Mouse (Mus musculus) midbrain, embryonic 16.5 days (tissue): ENCODE measurements at regions not wholly inside any gene's neighbourhood (a gene's known extent, or its start where the extent isn't known, plus 50 kb on each side); places are given as distances from the start of the nearest gene placed in this dataset.

Source experiments
- ATAC-seq: fragments of 200-750 bp; cut with Nextera tagmentation; 2 replicates; pipeline ENCODE4 v1.8.0; 2017; ENCODE audit warnings: moderate TSS enrichment
- H3K27ac ChIP-seq: fragments of 300-500 bp; sonication (generic); 2 replicates; pipeline ENCODE4 v1.5.1; 2014; ENCODE audit warnings: mild to moderate bottlenecking, low read length, mixed read lengths
- H3K27me3 ChIP-seq: fragments of 300-500 bp; sonication (generic); 2 replicates; pipeline ENCODE4 v1.6.1; 2014; ENCODE audit warnings: low read depth, low read length, mixed read lengths; ENCODE audit not compliant: control insufficient read depth, insufficient read depth
- H3K36me3 ChIP-seq: fragments of 300-500 bp; sonication (generic); 2 replicates; pipeline ENCODE4 v1.6.1; 2014; ENCODE audit warnings: mild to moderate bottlenecking, low read length, moderate library complexity, mixed read lengths; ENCODE audit not compliant: control insufficient read depth, insufficient read depth
- H3K4me1 ChIP-seq: fragments of 300-500 bp; sonication (generic); 2 replicates; pipeline ENCODE4 v1.6.1; 2014; ENCODE audit warnings: mild to moderate bottlenecking, low read length, mixed read lengths; ENCODE audit not compliant: control insufficient read depth, insufficient read depth
- H3K4me2 ChIP-seq: fragments of 300-500 bp; sonication (generic); 2 replicates; pipeline ENCODE4 v1.6.1; 2014; ENCODE audit warnings: mild to moderate bottlenecking, low read length, mixed read lengths
- H3K4me3 ChIP-seq: fragments of 300-500 bp; sonication (generic); 2 replicates; pipeline ENCODE4 v1.5.1; 2014; ENCODE audit warnings: low read depth, mild to moderate bottlenecking, low read length, moderate library complexity, mixed read lengths
- H3K9ac ChIP-seq: fragments of 300-500 bp; sonication (generic); 2 replicates; pipeline ENCODE4 v1.6.1; 2014; ENCODE audit warnings: low read depth, low read length, mixed read lengths
- H3K9me3 ChIP-seq: fragments of 300-500 bp; sonication (generic); replicated peaks from 2 replicates; pipeline ENCODE4 v1.6.1; 2014; ENCODE audit warnings: mild to moderate bottlenecking, low read length, mixed read lengths; ENCODE audit not compliant: control insufficient read depth, poor library complexity, severe bottlenecking
- WGBS: fragments of 180-500 bp; shearing (Covaris S2); extraction: QIAGEN DNeasy Blood & Tissue Kit; methylation state at CpG from one replicate; pipeline ENCODE4 v1.1.7; 2014; 5-methylcytosine and 5-hydroxymethylcytosine counted together

- no peaks in the 10 kb centered on the region for H3K36me3 ChIP-seq
- no peaks in the 10 kb centered on the region for H3K4me1 ChIP-seq
- no peak for ATAC-seq
- H3K9ac ChIP-seq = no peak overlapping the region
- H3K4me3 ChIP-seq = no peak overlapping the region
- no peaks in the 10 kb centered on the region for H3K9me3 ChIP-seq
- no peak overlapping the region for H3K27ac ChIP-seq
- no peaks in the 10 kb centered on the region for H3K27me3 ChIP-seq
- H3K4me2 ChIP-seq = no peak overlapping the region
- 37% methylated on average over 3 of the region's 3 CpGs for WGBS
These were observed 249.3 kb upstream of the Thrb start for GRCm38 (mm10) chr14:17410752-17411151.

GRCm38 (mm10) chr14:17411299-17411698 lies 248.8 kb upstream of the Thrb start:
- H3K27ac ChIP-seq = no peak overlapping the region
- no peaks in the 10 kb centered on the region for H3K9me3 ChIP-seq
- WGBS = 66% methylated on average over 1 of the region's 1 CpGs
- H3K27me3 ChIP-seq = no peaks in the 10 kb centered on the region
- H3K36me3 ChIP-seq = no peaks in the 10 kb centered on the region
- H3K9ac ChIP-seq = no peak overlapping the region
- H3K4me3 ChIP-seq = no peak overlapping the region
- H3K4me2 ChIP-seq = no peak overlapping the region
- no peak for ATAC-seq
- no peaks in the 10 kb centered on the region for H3K4me1 ChIP-seq

- Histone ChIP-seq H3K4me1 (no peaks in the 10 kb centered on the region), H3K4me2 (no peak overlapping the region), H3K27me3 (no peaks in the 10 kb centered on the region), H3K4me3 (no peak overlapping the region), H3K9ac (no peak overlapping the region), H3K27ac (no peak overlapping the region), H3K36me3 (no peaks in the 10 kb centered on the region), H3K9me3 (no peaks in the 10 kb centered on the region)
- no peak for ATAC-seq
- WGBS = 88% methylated on average over 6 of the region's 6 CpGs
These were observed 245.7 kb upstream of the Thrb start for GRCm38 (mm10) chr14:17414246-17414888.

GRCm38 (mm10) chr14:17427751-17428150 lies 232.3 kb upstream of the Thrb start:
- WGBS = 81% methylated on average over 1 of the region's 1 CpGs
- Histone ChIP-seq H3K9me3 (no peaks in the 10 kb centered on the region), H3K4me1 (no peaks in the 10 kb centered on the region), H3K27me3 (no peaks in the 10 kb centered on the region), H3K36me3 (no peaks in the 10 kb centered on the region), H3K27ac (no peak overlapping the region), H3K9ac (no peak overlapping the region), H3K4me2 (no peak overlapping the region), H3K4me3 (no peak overlapping the region)
- no peak for ATAC-seq

GRCm38 (mm10) chr14:17429157-17429556 lies 230.9 kb upstream of the Thrb start:
- 80% methylated on average over 3 of the region's 3 CpGs for WGBS
- Histone ChIP-seq H3K4me2 (no peak overlapping the region), H3K4me3 (no peak overlapping the region), H3K27me3 (no peaks in the 10 kb centered on the region), H3K9me3 (no peaks in the 10 kb centered on the region), H3K9ac (no peak overlapping the region), H3K27ac (no peak overlapping the region), H3K4me1 (no peaks in the 10 kb centered on the region), H3K36me3 (no peaks in the 10 kb centered on the region)
- no peak for ATAC-seq

GRCm38 (mm10) chr14:17433346-17433745 lies 226.7 kb upstream of the Thrb start:
- ATAC-seq = no peak
- Histone ChIP-seq H3K9ac (no peak overlapping the region), H3K4me1 (no peaks in the 10 kb centered on the region), H3K36me3 (no peaks in the 10 kb centered on the region), H3K27me3 (no peaks in the 10 kb centered on the region), H3K4me2 (no peak overlapping the region), H3K9me3 (no peaks in the 10 kb centered on the region), H3K4me3 (no peak overlapping the region), H3K27ac (no peak overlapping the region)
- 85% methylated on average over 1 of the region's 1 CpGs for WGBS

- H3K27ac ChIP-seq = no peak overlapping the region
- H3K4me2 ChIP-seq = no peak overlapping the region
- 38% methylated on average over 2 of the region's 2 CpGs for WGBS
- H3K36me3 ChIP-seq = no peaks in the 10 kb centered on the region
- H3K4me3 ChIP-seq = no peak overlapping the region
- H3K9ac ChIP-seq = no peak overlapping the region
- no peaks in the 10 kb centered on the region for H3K27me3 ChIP-seq
- no peaks in the 10 kb centered on the region for H3K9me3 ChIP-seq
- H3K4me1 ChIP-seq = no peaks in the 10 kb centered on the region
- no peak for ATAC-seq
These were observed 202.1 kb upstream of the Thrb start for GRCm38 (mm10) chr14:17457946-17458345.

GRCm38 (mm10) chr14:17478963-17479362 lies 181.1 kb upstream of the Thrb start:
- H3K9ac ChIP-seq = no peak overlapping the region
- ATAC-seq = no peak
- no peaks in the 10 kb centered on the region for H3K36me3 ChIP-seq
- no peak overlapping the region for H3K27ac ChIP-seq
- WGBS = 94% methylated on average over 1 of the region's 1 CpGs
- H3K27me3 ChIP-seq = no peaks in the 10 kb centered on the region
- no peaks in the 10 kb centered on the region for H3K9me3 ChIP-seq
- no peak overlapping the region for H3K4me3 ChIP-seq
- H3K4me2 ChIP-seq = no peak overlapping the region
- no peaks in the 10 kb centered on the region for H3K4me1 ChIP-seq

- no peak overlapping the region for H3K4me2 ChIP-seq
- H3K27me3 ChIP-seq = no peaks in the 10 kb centered on the region
- no peaks in the 10 kb centered on the region for H3K4me1 ChIP-seq
- no peak for ATAC-seq
- H3K4me3 ChIP-seq = no peak overlapping the region
- no peaks in the 10 kb centered on the region for H3K36me3 ChIP-seq
- no peak overlapping the region for H3K27ac ChIP-seq
- no peaks in the 10 kb centered on the region for H3K9me3 ChIP-seq
- no peak overlapping the region for H3K9ac ChIP-seq
These were observed 175.2 kb upstream of the Thrb start for GRCm38 (mm10) chr14:17484866-17485265.
